Mouse (Mus musculus) limb, embryonic 11.5 days (tissue): ENCODE data around the gene Ano10. TPM values are rescaled to one million over a fixed set of nuclear protein-coding genes. Genes with fewer than 3 reads are reported as not detected.

Experiments used
- ATAC-seq: fragments of 200-750 bp; cut with Nextera tagmentation; 2 replicates; pipeline ENCODE4 v1.8.0; 2017; ENCODE audit warnings: low read depth; ENCODE audit not compliant: insufficient number of reproducible peaks, low FRiP score, low TSS enrichment
- DNase-seq: peaks from one replicate; pipeline ENCODE4 v3.0.0-alpha.2; 2015; ENCODE audit warnings: low spot score
- H3K27ac ChIP-seq: fragments of 300-500 bp; sonication (generic); replicated peaks from 2 replicates; pipeline ENCODE4 v1.5.1; 2014; ENCODE audit warnings: low read depth, mild to moderate bottlenecking, low read length
- H3K27me3 ChIP-seq: fragments of 300-500 bp; sonication (generic); 2 replicates; pipeline ENCODE4 v1.6.1; 2014; ENCODE audit warnings: mild to moderate bottlenecking, low read length, mixed read lengths; ENCODE audit not compliant: control insufficient read depth, insufficient read depth
- H3K36me3 ChIP-seq: fragments of 300-500 bp; sonication (generic); 2 replicates; pipeline ENCODE4 v1.6.1; 2014; ENCODE audit warnings: mild to moderate bottlenecking, low read length, moderate library complexity, mixed read lengths; ENCODE audit not compliant: control insufficient read depth, insufficient read depth
- H3K4me1 ChIP-seq: fragments of 300-500 bp; sonication (generic); 2 replicates; pipeline ENCODE4 v1.6.1; 2014; ENCODE audit warnings: low read length, mixed read lengths; ENCODE audit not compliant: control insufficient read depth, insufficient read depth
- H3K4me2 ChIP-seq: fragments of 300-500 bp; sonication (generic); 2 replicates; pipeline ENCODE4 v1.6.1; 2014; ENCODE audit warnings: low read depth, mild to moderate bottlenecking, moderate library complexity; ENCODE audit not compliant: severe bottlenecking
- H3K4me3 ChIP-seq: fragments of 300-500 bp; sonication (generic); 2 replicates; pipeline ENCODE4 v1.5.1; 2014; ENCODE audit warnings: low read depth, low read length
- H3K9ac ChIP-seq: fragments of 300-500 bp; sonication (generic); 2 replicates; pipeline ENCODE4 v1.6.1; 2014; ENCODE audit warnings: mild to moderate bottlenecking, low read length
- H3K9me3 ChIP-seq: fragments of 300-500 bp; sonication (generic); 2 replicates; pipeline ENCODE4 v1.6.1; 2016; ENCODE audit warnings: low read length; ENCODE audit not compliant: control insufficient read depth
- WGBS: fragments of 180-500 bp; shearing (Covaris S2); extraction: QIAGEN DNeasy Blood & Tissue Kit; methylation state at CpG from one replicate; pipeline ENCODE4 v1.1.7; 2014; 5-methylcytosine and 5-hydroxymethylcytosine counted together
- polyA plus RNA-seq: library from polyadenylated mRNA; unstranded; fragments of >200 nt; fragmentation: Nextera tagmentation; extraction: Ambion mirVana; gene quantifications from 2 replicates; pipeline ENCODE4 v1.2.1, GENCODE M21; 2014

The Ano10 gene
- polyA plus RNA-seq, 1 experiment from 2014 or later = 26.8 TPM

DNA sequence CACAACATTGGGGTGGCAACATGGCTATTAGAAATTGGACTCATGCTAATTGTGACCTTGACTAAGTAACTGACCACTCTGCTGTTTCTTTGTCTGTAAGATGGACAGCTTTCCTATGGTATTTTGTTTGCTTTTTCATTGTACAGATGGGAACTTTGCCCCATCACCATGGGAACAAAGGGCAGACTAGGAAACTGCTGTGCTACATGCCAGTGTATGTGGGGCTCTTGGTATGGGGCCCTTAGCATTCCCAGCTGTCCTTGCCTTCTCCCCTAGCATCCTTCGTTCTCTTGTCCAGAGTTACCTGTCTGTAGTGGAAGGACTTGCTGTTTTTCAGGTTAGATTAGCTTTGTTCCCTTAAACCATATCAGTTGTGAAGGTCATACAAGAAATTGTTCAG, 156.3 kb downstream of the Ano10 start:
- no peaks in the 10 kb centered on the region for H3K27me3 ChIP-seq

DNA sequence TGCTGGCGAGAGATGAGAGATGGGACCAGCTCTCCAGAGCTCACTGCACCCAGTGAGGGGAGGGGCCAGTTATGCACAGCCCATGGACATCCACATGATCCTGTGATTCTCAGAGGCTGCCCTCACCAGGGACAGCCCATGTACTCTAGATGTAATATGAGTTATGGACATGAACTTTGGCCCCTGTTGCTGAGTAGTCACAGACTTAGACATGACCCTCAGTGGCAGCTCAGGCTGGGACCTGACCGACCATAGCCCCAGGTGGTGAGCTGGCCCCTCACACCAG, 158.4 kb downstream of the Ano10 start:
- WGBS = 78% methylated on average over 2 of the region's 2 CpGs
- H3K9ac ChIP-seq = no peak overlapping the region
- ATAC-seq = no peak

More for the DNA sequence above, 156.3 kb downstream of the Ano10 start:
- WGBS = 100% methylated on average over 1 of the region's 1 CpGs
- ATAC-seq = no peak
- H3K9ac ChIP-seq = no peak overlapping the region
- no peak for DNase-seq
- H3K36me3 ChIP-seq = no peaks in the 10 kb centered on the region
- H3K4me3 ChIP-seq = no peak overlapping the region
- H3K27ac ChIP-seq = no peak overlapping the region
- no peaks in the 10 kb centered on the region for H3K4me1 ChIP-seq
- H3K4me2 ChIP-seq = no peak overlapping the region
- no peaks in the 10 kb centered on the region for H3K9me3 ChIP-seq

DNA sequence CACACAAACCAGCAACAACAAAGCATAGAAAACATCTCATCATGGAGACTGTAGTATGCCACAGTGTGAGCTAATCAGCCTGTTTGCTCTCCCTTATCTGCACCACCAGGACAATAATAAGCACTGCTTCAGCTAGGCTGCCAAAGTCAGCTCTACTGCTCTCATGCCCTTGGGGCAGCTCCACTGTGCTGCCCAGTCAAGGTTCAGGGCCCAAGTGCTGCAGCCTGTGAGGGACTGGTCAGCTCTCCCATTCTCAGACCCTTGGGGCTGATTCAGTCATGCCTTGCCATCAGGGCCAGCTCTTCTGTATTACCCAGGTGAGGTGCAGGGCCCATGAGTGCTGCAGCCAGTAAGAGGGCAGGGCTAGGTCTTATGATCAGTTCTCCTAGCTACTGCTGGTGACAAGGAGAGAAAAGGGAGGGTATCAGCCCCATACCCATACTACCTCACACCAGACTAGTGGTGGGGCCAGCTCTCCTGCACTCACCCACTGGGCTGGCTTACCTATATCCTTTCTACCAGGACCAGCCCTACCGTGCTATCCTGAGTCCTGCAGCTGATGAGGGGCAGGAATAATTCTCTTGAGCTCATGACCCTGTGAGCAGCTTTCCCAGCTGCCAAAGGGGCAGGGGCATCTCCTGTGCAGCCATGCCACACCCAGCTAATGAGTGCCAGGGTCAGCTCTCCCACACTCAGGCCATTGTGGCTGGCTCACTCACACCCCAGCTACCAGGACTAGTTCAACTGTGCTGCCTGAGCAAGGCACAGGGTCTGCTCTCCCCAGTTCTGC, 158.9 kb downstream of the Ano10 start:
- Histone ChIP-seq H3K4me2 (no peak overlapping the region), H3K4me3 (no peak overlapping the region), H3K36me3 (no peaks in the 10 kb centered on the region), H3K9ac (no peak overlapping the region), H3K4me1 (no peaks in the 10 kb centered on the region), H3K9me3 (no peaks in the 10 kb centered on the region), H3K27ac (no peak overlapping the region), H3K27me3 (no peaks in the 10 kb centered on the region)
- WGBS = 75% methylated on average over 1 of the region's 1 CpGs
- no peak for ATAC-seq
- no peak for DNase-seq

More for the DNA sequence above, 158.4 kb downstream of the Ano10 start:
- Histone ChIP-seq H3K27ac (no peak overlapping the region), H3K4me3 (no peak overlapping the region), H3K36me3 (no peaks in the 10 kb centered on the region), H3K4me1 (no peaks in the 10 kb centered on the region), H3K27me3 (no peaks in the 10 kb centered on the region), H3K4me2 (no peak overlapping the region), H3K9me3 (no peaks in the 10 kb centered on the region)
- DNase-seq = no peak

DNA sequence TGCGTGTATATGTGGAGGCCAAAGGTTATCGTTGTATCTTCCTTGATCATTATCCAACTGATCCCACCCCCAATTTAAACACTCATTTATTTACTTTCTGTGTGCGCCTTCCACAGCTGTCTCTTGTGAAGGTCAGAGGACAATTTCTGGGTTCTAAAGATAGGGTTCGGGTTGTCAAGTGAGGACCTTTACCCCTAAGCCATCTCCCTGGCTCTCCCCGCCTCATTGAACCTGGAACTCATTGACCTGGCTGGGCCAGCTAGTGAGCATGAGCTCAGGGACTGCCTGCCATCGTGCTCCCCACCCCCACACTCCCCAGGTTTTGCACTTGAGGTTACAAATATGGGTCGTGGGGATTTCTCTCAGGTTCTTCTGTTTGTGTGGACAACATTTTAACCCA, 162.1 kb downstream of the Ano10 start:
- no peak overlapping the region for H3K27ac ChIP-seq
- no peak for ATAC-seq
- H3K4me1 ChIP-seq = no peaks in the 10 kb centered on the region
- H3K4me2 ChIP-seq = no peak overlapping the region
- no peaks in the 10 kb centered on the region for H3K27me3 ChIP-seq
- no peaks in the 10 kb centered on the region for H3K9me3 ChIP-seq
- H3K9ac ChIP-seq = no peak overlapping the region
- 77% methylated on average over 7 of the region's 7 CpGs for WGBS
- H3K36me3 ChIP-seq = no peaks in the 10 kb centered on the region
- DNase-seq = no peak
- no peak overlapping the region for H3K4me3 ChIP-seq

DNA sequence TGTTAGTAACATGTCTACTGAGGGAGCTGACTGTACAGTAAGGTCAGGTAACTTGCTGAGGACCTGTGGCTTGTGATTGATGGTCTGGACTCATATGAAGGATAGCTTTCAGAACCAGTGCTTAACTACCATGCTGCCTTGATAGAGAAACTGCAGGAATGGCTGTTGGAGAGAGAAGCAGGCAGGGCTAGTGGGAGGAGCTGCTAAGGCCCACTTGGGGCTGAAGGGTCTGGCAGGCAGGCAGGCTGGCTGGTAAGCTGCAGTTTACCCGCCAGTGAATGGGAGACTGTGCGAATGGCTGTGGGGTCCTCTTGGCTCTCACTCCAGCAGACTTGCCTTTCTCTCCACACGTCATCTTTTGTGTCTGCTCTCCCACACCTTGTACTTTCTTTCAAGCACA, 163.6 kb downstream of the Ano10 start:
- 32% methylated on average over 3 of the region's 3 CpGs for whole genome bisulfite sequencing
- Histone ChIP-seq H3K4me2 (no peak overlapping the region), H3K4me3 (no peak overlapping the region), H3K9me3 (no peaks in the 10 kb centered on the region), H3K27ac (no peak overlapping the region), H3K4me1 (no peaks in the 10 kb centered on the region), H3K27me3 (no peaks in the 10 kb centered on the region), H3K9ac (no peak overlapping the region), H3K36me3 (no peaks in the 10 kb centered on the region)
- DNase-seq (no peak), ATAC-seq (no peak)

DNA sequence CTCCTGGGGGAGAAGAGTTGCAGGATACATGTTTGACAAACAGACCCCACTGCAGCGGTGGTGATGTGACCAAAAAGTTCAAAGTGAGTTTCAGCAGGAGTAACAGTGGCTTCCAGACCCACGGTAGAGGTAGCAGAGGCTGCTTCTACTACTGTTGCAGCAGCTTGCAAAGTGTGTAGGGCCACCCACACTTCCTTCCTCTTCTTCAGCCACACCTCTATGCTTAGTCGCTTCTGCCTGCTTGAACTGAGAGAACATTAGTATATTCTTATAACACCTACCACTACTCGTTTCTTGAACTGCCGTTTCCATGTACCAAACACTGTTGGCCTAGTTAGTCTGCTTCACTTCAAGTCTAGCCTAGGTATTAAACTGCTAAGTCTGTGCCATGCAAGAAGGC, 165.5 kb downstream of the Ano10 start:
- ATAC-seq (no peak), DNase-seq (no peak)
- no peaks in the 10 kb centered on the region for H3K9me3 ChIP-seq
- H3K36me3 ChIP-seq = no peaks in the 10 kb centered on the region
- no peak overlapping the region for H3K4me2 ChIP-seq
- H3K4me1 ChIP-seq = no peaks in the 10 kb centered on the region
- H3K4me3 ChIP-seq = no peak overlapping the region
- H3K9ac ChIP-seq = no peak overlapping the region
- H3K27ac ChIP-seq = no peak overlapping the region
- no peaks in the 10 kb centered on the region for H3K27me3 ChIP-seq
- WGBS = 80% methylated on average over 5 of the region's 5 CpGs

DNA sequence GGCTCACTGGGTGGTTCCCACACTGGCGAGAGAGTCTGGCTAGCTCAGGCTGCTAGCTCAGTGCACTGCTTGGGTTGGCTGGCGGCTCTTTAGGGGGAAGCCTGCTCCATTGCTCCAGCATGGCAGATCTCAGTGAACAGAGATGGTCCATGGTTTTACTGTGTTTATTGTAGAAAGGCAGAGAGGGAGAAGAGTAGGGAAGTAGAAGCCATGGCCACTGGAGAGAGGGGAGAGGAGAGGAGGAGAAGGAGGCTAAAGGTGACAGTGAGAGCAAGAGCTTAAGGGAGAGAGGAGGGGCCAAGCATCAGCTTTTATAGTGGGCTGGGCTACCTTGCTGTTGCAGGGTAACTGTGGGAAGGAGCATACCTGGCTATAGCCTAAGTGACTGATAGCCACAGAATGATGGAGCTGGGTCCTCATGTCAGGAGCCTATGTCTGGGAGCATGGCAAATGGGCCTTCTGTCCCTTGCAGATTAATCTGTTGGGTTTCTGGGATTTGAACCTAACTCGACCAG, 166.9 kb downstream of the Ano10 start:
- 58% methylated on average over 3 of the region's 3 CpGs for WGBS
- no peak for DNase-seq
- no peaks in the 10 kb centered on the region for H3K36me3 ChIP-seq

DNA sequence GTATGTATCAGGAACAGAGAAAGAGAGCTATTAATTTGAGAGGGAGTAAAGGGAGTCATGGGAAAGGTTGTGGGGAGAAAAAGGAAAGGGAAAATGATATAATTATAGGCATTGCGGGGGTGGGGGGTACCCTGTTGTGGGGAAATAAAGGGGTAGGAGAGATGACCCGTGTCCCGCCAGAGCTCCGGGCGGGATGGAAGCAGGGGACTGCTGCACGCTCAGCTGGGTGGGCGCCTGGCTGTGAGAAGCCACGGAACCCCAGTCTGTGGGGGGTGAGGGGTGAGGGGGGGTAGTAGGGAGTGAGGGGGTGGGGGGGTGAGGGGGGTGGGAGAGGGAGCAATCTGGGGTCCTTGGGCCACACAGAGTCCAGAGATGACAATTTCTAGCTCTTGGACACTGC, 167.4 kb downstream of the Ano10 start:
- 86% methylated on average over 8 of the region's 8 CpGs for WGBS
- H3K27ac ChIP-seq = no peak overlapping the region
- H3K4me1 ChIP-seq = no peaks in the 10 kb centered on the region
- no peaks in the 10 kb centered on the region for H3K36me3 ChIP-seq
- H3K9me3 ChIP-seq = no peaks in the 10 kb centered on the region
- H3K27me3 ChIP-seq = no peaks in the 10 kb centered on the region
- ATAC-seq = no peak
- DNase-seq = no peak
- H3K4me3 ChIP-seq = no peak overlapping the region
- no peak overlapping the region for H3K9ac ChIP-seq
- no peak overlapping the region for H3K4me2 ChIP-seq

More for the DNA sequence above, 166.9 kb downstream of the Ano10 start:
- Histone ChIP-seq H3K4me3 (no peak overlapping the region), H3K27me3 (no peaks in the 10 kb centered on the region), H3K4me2 (no peak overlapping the region), H3K9ac (no peak overlapping the region), H3K27ac (no peak overlapping the region), H3K9me3 (no peaks in the 10 kb centered on the region), H3K4me1 (no peaks in the 10 kb centered on the region)
- ATAC-seq = no peak
